ENCODE assay signal across 22 mouse cellular contexts in genomic region chr13:12263996-12264395, GRCm38 (mm10). TPM values are rescaled to one million over a fixed set of nuclear protein-coding genes. Genes with fewer than 3 reads are reported as not detected.
A peak's percentile ranks its signal among the peaks of the same experiment; 100 is the strongest.
DNase-seq lines count a peak whose midpoint lies in the region; ATAC-seq lines count a peak whose summit lies in the region.
"Had no signal": no experiment of that assay in that cellular context is flagged by ENCODE, and none has a peak within 500 bp of the region (broad histone marks: within the 10 kb centered on the region; RNA-seq: fewer than 3 reads in every experiment).

No protein-coding gene starts in this region.

- ATAC-seq in megakaryocyte, adult 5-6 weeks (ENCODE audit: poor library complexity, severe bottlenecking) = no peak
- ATAC-seq: CD4-positive, CD25-positive, alpha-beta regulatory T cell, adult 4 months; forebrain, embryonic 14.5 days; forebrain, embryonic 16.5 days had no signal

- peak; percentile 29 for DNase-seq in heart, postnatal 4 days
- DNase-seq in heart, adult 18-20 months = no peak
- DNase-seq in A20 (ENCODE audit: low read depth, low spot score) (peak; percentile 42), ES-CJ7 (ENCODE audit: low read depth, low spot score) (peak; percentile 60), ZHBTc4 (ENCODE audit: low read depth, low spot score) (peak; percentile 78)
- no peak for DNase-seq in gastrocnemius, postnatal 25 days
- DNase-seq in urinary bladder, postnatal 25 days (ENCODE audit: low spot score) = no peak
- DNase-seq: adrenal gland, adult 2 months; adrenal gland, postnatal 10 days; adrenal gland, postnatal 25 days; B cell, adult 2 months; cerebellum, adult 11 months; cerebellum, adult 18-20 months; cerebellum, adult 8-10 months; cerebellum, adult 9-11 months; cerebellum, postnatal 14 days; cerebellum, postnatal 36 days; embryo, embryonic 11 days had no signal

RNA-seq across cellular contexts. Expression of gene Mtr, which starts 6.1 kb away (rescaled TPM):
- 10 to 100 TPM; 35.7 to 36.0 TPM for total RNA-seq in heart, postnatal 4 days (2021)
- total RNA-seq in heart, adult 18-20 months (2021) = 100 to 1,000 TPM in 1 of 2 experiments, 10 to 100 TPM in 1; 95.0 to 113 TPM
- 8.5 and 8.7 TPM in 2 replicates for total RNA-seq in megakaryocyte, adult 5-6 weeks (2015)
- total RNA-seq in megakaryocyte, adult 5-6 weeks (2017) = 14.4 and 14.8 TPM in 2 replicates
- total RNA-seq in gastrocnemius, postnatal 25 days (2021) = 10 to 100 TPM; 14.3 to 14.9 TPM

Comparison
In these comparisons a context has a peak if more than half of its experiments do, and no peak if none do; other contexts are left out.
1. DNase-seq: peak in heart, postnatal 4 days (single experiment), A20 (single experiment), ES-CJ7 (single experiment) and ZHBTc4 (single experiment); none in heart, adult 18-20 months (0 of 2), gastrocnemius, postnatal 25 days (single experiment) and urinary bladder, postnatal 25 days (single experiment).